Mouse (Mus musculus) gastrocnemius, adult 2 months (tissue): Measurements from ENCODE around the gene Olfr93. TPM values are rescaled to one million over a fixed set of nuclear protein-coding genes. Genes with fewer than 3 reads are reported as not detected.

Source experiments
- DNase-seq: peaks from one replicate; pipeline ENCODE4 v3.0.0; 2022
- H3K27ac ChIP-seq: fragments of 200-600 bp; 2 replicates; pipeline ENCODE4 v1.8.1; 2022; ENCODE audit warnings: mild to moderate bottlenecking
- H3K4me3 ChIP-seq: fragments of 200-600 bp; 2 replicates; pipeline ENCODE4 v1.8.1; 2022; ENCODE audit warnings: mild to moderate bottlenecking, moderate library complexity
- CTCF ChIP-seq: fragments of 200-600 bp; IDR thresholded peaks from 2 replicates; pipeline ENCODE4 v1.8.1; 2022; ENCODE audit warnings: antibody characterized with exemption, mild to moderate bottlenecking, moderate library complexity
- intact Hi-C: fragments of 180-260 bp; cut with DNase I; formaldehyde crosslinking; loops from one replicate; pipeline ENCODE4 v1.15.1; 2025
- total RNA-seq, 2 experiments: library from RNA; stranded (reverse); gene quantifications; 2 replicates each; pipeline ENCODE4 v1.2.3; 2021

Gene Olfr93
- total RNA-seq, 2 experiments from 2014 or later: not detected

- DNase-seq: no peak
- intact Hi-C loops: no loop called here
- no peak overlapping the region for H3K4me3 ChIP-seq
- no peak for TF ChIP-seq CTCF
- no peak overlapping the region for H3K27ac ChIP-seq
Observed at GRCm38 (mm10) chr17:37093289-37093688, 68.0 kb downstream of the Olfr93 start.

- intact Hi-C loops: no loop called here
- DNase-seq: no peak
- Histone ChIP-seq H3K4me3 (no peak overlapping the region), H3K27ac (no peak overlapping the region)
- TF ChIP-seq CTCF: no peak
Observed at GRCm38 (mm10) chr17:37092198-37092597, 69.1 kb downstream of the Olfr93 start.

Other genes with a start within 250 kb of the Olfr93 start
- gene Rnf39, start 218.6 kb downstream of the Olfr93 start, total RNA-seq: under 1 TPM; 0.14 to 0.33 TPM
- 10 to 100 TPM; 52.2 to 57.7 TPM for gene Ppp1r11, start 209.8 kb downstream of the Olfr93 start, total RNA-seq
- 10 to 100 TPM; 17.7 to 23.6 TPM for gene Znrd1, start 202.9 kb downstream of the Olfr93 start, total RNA-seq
- 10 to 100 TPM; 18.2 to 22.4 TPM for gene Znrd1as, start 202.9 kb downstream of the Olfr93 start, total RNA-seq
- under 1 TPM in 1 of 2 experiments, not detected in 1; 0.45 TPM for gene 2410137M14Rik, start 180.3 kb downstream of the Olfr93 start, total RNA-seq
- gene H2-M5, start 172.0 kb downstream of the Olfr93 start, total RNA-seq: under 1 TPM in 1 of 2 experiments, not detected in 1; 0.10 TPM
- gene Zfp57, start 160.3 kb downstream of the Olfr93 start, total RNA-seq: 1 to 10 TPM in 1 of 2 experiments, under 1 TPM in 1; 0.23 to 1.3 TPM
- not detected for gene Mog, start 138.1 kb downstream of the Olfr93 start, total RNA-seq
- 1 to 10 TPM; 8.5 to 9.1 TPM for gene Gabbr1, start 115.5 kb downstream of the Olfr93 start, total RNA-seq
- gene Olfr90, start 73.0 kb downstream of the Olfr93 start, total RNA-seq: not detected
- gene Olfr91, start 63.2 kb downstream of the Olfr93 start, total RNA-seq: not detected
- gene Olfr92, start 41.4 kb downstream of the Olfr93 start, total RNA-seq: not detected
- gene Ubd, start 32.4 kb upstream of the Olfr93 start, total RNA-seq: not detected
- not detected for gene Olfr94, start 39.5 kb upstream of the Olfr93 start, total RNA-seq
- not detected for gene Olfr95, start 51.6 kb upstream of the Olfr93 start, total RNA-seq
- not detected for gene Olfr96, start 58.7 kb upstream of the Olfr93 start, total RNA-seq
- gene Olfr97, start 75.8 kb upstream of the Olfr93 start, total RNA-seq: not detected
- gene Olfr98, start 102.3 kb upstream of the Olfr93 start, total RNA-seq: not detected
- 1 to 10 TPM in 1 of 2 experiments, under 1 TPM in 1; 0.77 to 1.6 TPM for gene H2-M3, start 108.7 kb upstream of the Olfr93 start, total RNA-seq
- gene Olfr99, start 122.0 kb upstream of the Olfr93 start, total RNA-seq: not detected
- not detected for gene Olfr101, start 142.8 kb upstream of the Olfr93 start, total RNA-seq
- gene Olfr102, start 155.6 kb upstream of the Olfr93 start, total RNA-seq: not detected
- not detected for gene Olfr103, start 178.2 kb upstream of the Olfr93 start, total RNA-seq
- not detected for gene Olfr104-ps, start 198.1 kb upstream of the Olfr93 start, total RNA-seq
- gene Olfr105-ps, start 217.5 kb upstream of the Olfr93 start, total RNA-seq: not detected
- not detected for gene Olfr106-ps, start 228.9 kb upstream of the Olfr93 start, total RNA-seq
- not detected for gene Olfr107, start 237.7 kb upstream of the Olfr93 start, total RNA-seq